Mouse (Mus musculus): ENCODE data around the gene Pygl. TPM values are rescaled to one million over a fixed set of nuclear protein-coding genes. Genes with fewer than 3 reads are reported as not detected.

Gene Pygl
- polyA plus RNA-seq, 1 experiment from 2014 or later, result 148 TPM

Other genes starting within 250 kb of the Pygl start
- gene Sav1, start 244.5 kb downstream of the Pygl start, polyA plus RNA-seq (2015; fragmentation: Nextera tagmentation; extraction: Ambion mirVana), result 0.54 and 0.65 TPM in 2 replicates
- 3.1 TPM in 2 replicates for gene Nin, start 117.8 kb downstream of the Pygl start, polyA plus RNA-seq (2015; fragmentation: Nextera tagmentation; extraction: Ambion mirVana)
- not detected in 2 replicates for gene Abhd12b, start 77.3 kb downstream of the Pygl start, polyA plus RNA-seq (2015; fragmentation: Nextera tagmentation; extraction: Ambion mirVana)
- 0.11 TPM in 1 of 2 replicates, not detected in the other for gene Trim9, start 116.1 kb upstream of the Pygl start, polyA plus RNA-seq (2015; fragmentation: Nextera tagmentation; extraction: Ambion mirVana)
- 103 and 118 TPM in 2 replicates for gene Tmx1, start 221.6 kb upstream of the Pygl start, polyA plus RNA-seq (2015; fragmentation: Nextera tagmentation; extraction: Ambion mirVana)

Data from liver, embryonic 16.5 days (tissue).